Mouse (Mus musculus) thymus, postnatal 25 days (tissue): ENCODE measurements around the gene Rnf157.

Source experiments
- DNase-seq: peaks from one replicate; pipeline ENCODE4 v3.0.0; 2022

Gene Rnf157

GRCm38 (mm10) chr11:116412904-116413630 is at the start of gene Rnf157:
Gene Rnf157, minus strand, starts transcription at chr11:116413032.
- DNase-seq: peak; percentile 89

GRCm38 (mm10) chr11:116459786-116460185 is 47.0 kb upstream of the Rnf157 start:
- no peak for DNase-seq

GRCm38 (mm10) chr11:116456234-116456633 is 43.4 kb upstream of the Rnf157 start:
- no peak for DNase-seq

- DNase-seq: peak; percentile 33
Observed at GRCm38 (mm10) chr11:116453889-116454288, 41.1 kb upstream of the Rnf157 start.

GRCm38 (mm10) chr11:116449341-116449740 is 36.5 kb upstream of the Rnf157 start:
- DNase-seq: no peak

- DNase-seq: no peak
Observed at GRCm38 (mm10) chr11:116447822-116448221, 35.0 kb upstream of the Rnf157 start.

- DNase-seq: no peak
Observed at GRCm38 (mm10) chr11:116446308-116446887, 33.6 kb upstream of the Rnf157 start.

GRCm38 (mm10) chr11:116445596-116446307 is 32.9 kb upstream of the Rnf157 start:
- DNase-seq: peak; percentile 93

GRCm38 (mm10) chr11:116443935-116444334 is 31.1 kb upstream of the Rnf157 start:
- no peak for DNase-seq

GRCm38 (mm10) chr11:116443311-116443710 is 30.5 kb upstream of the Rnf157 start:
- DNase-seq: no peak

- no peak for DNase-seq
Observed at GRCm38 (mm10) chr11:116442867-116443177, 30.0 kb upstream of the Rnf157 start.

- DNase-seq: no peak
Observed at GRCm38 (mm10) chr11:116442129-116442866, 29.5 kb upstream of the Rnf157 start.

- no peak for DNase-seq
Observed at GRCm38 (mm10) chr11:116440408-116441068, 27.7 kb upstream of the Rnf157 start.

- DNase-seq: peak; percentile 61
Observed at GRCm38 (mm10) chr11:116439269-116440240, 26.7 kb upstream of the Rnf157 start.

GRCm38 (mm10) chr11:116437541-116437940 is 24.7 kb upstream of the Rnf157 start:
- DNase-seq: no peak

GRCm38 (mm10) chr11:116436725-116437331 is 24.0 kb upstream of the Rnf157 start:
- no peak for DNase-seq

GRCm38 (mm10) chr11:116435992-116436724 is 23.3 kb upstream of the Rnf157 start:
- DNase-seq: no peak

GRCm38 (mm10) chr11:116434967-116435752 is 22.3 kb upstream of the Rnf157 start:
- DNase-seq: no peak

GRCm38 (mm10) chr11:116434287-116434966 is 21.6 kb upstream of the Rnf157 start:
- peak; percentile 75 for DNase-seq
